In the genomic region with DNA sequence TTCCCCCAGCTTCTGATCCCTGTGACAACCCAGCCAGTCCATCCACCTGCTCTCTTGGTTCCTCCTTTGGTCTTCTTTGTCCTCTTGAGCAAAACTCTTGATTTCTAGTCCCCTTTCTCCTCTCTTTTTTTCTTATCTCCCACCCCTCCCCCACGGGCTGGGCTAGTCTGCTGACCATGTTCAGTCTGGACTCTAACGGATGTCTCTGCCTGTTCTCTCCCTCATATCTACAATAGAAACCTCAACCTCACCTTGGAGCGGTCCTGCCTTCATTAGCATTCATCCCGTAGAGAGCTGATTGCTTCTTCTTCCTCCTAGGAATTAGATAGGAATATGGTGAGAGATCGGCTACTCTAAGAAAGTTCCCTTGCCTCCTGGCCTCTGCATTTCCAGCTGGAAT, we compare ENCODE assay signal across 17 mouse cellular contexts. TPM values are rescaled to one million over a fixed set of nuclear protein-coding genes. Genes with fewer than 3 reads are reported as not detected.
DNase-seq lines count a peak whose midpoint lies in the region; ATAC-seq and TF ChIP-seq lines count a peak whose summit lies in the region.
"Had no signal": no experiment of that assay in that cellular context is flagged by ENCODE, and none has a peak within 500 bp of the region (broad histone marks: within the 10 kb centered on the region; RNA-seq: fewer than 3 reads in every experiment).

No protein-coding gene starts in this region.

- peaks cover 23% of the 10 kb centered on the region for H3K4me1 ChIP-seq in heart, embryonic 11.5 days (ENCODE audit: control insufficient read depth, insufficient read depth, low read length)
- peaks cover 12% of the 10 kb centered on the region for H3K4me1 ChIP-seq in intestine, embryonic 14.5 days (replicated peaks; ENCODE audit: control insufficient read depth, insufficient read depth, low read length)
- H3K4me1 ChIP-seq in intestine, postnatal 0 days (replicated peaks; ENCODE audit: control insufficient read depth, insufficient read depth, low read length), result no peaks in the 10 kb centered on the region; the same call in 1 of the 2 replicates
- H3K4me1 ChIP-seq in lung, embryonic 15.5 days, result peaks cover 22% of the 10 kb centered on the region
- H3K4me1 ChIP-seq in stomach, embryonic 15.5 days, result peaks cover 15% of the 10 kb centered on the region
- no peaks in the 10 kb centered on the region for H3K4me1 ChIP-seq in midbrain, embryonic 11.5 days (ENCODE audit: control insufficient read depth, insufficient read depth, low read length)
- H3K4me1 ChIP-seq: hindbrain, embryonic 13.5 days had no signal

- H3K4me2 ChIP-seq in heart, embryonic 11.5 days, result peak overlapping the region; percentile 44
- no peak overlapping the region for H3K4me2 ChIP-seq in intestine, embryonic 14.5 days (ENCODE audit: low read length)
- no peak overlapping the region for H3K4me2 ChIP-seq in intestine, postnatal 0 days (replicated peaks; ENCODE audit: low read depth)
- peak overlapping the region; percentile 44 for H3K4me2 ChIP-seq in lung, embryonic 15.5 days
- peak overlapping the region; percentile 37; the same call in 1 of the 2 replicates for H3K4me2 ChIP-seq in stomach, embryonic 15.5 days
- H3K4me2 ChIP-seq in midbrain, embryonic 11.5 days, result no peak overlapping the region
- H3K4me2 ChIP-seq: hindbrain, embryonic 13.5 days; liver, embryonic 12.5 days had no signal

- H3K9me3 ChIP-seq in heart, embryonic 11.5 days (replicated peaks; ENCODE audit: control insufficient read depth, low read length), result no peaks in the 10 kb centered on the region
- H3K9me3 ChIP-seq in intestine, embryonic 14.5 days (ENCODE audit: control insufficient read depth, low read length), result no peaks in the 10 kb centered on the region
- no peaks in the 10 kb centered on the region for H3K9me3 ChIP-seq in intestine, postnatal 0 days (ENCODE audit: control insufficient read depth)
- no peaks in the 10 kb centered on the region for H3K9me3 ChIP-seq in lung, embryonic 15.5 days
- no peaks in the 10 kb centered on the region for H3K9me3 ChIP-seq in stomach, embryonic 15.5 days
- no peaks in the 10 kb centered on the region for H3K9me3 ChIP-seq in midbrain, embryonic 11.5 days (ENCODE audit: control insufficient read depth, low read length)
- H3K9me3 ChIP-seq: G1E; hindbrain, embryonic 13.5 days; liver, embryonic 12.5 days had no signal

- no peak overlapping the region for H3K9ac ChIP-seq in heart, embryonic 11.5 days (ENCODE audit: low read depth, low read length)
- H3K9ac ChIP-seq in intestine, embryonic 14.5 days (ENCODE audit: low read length), result no peak overlapping the region
- no peak overlapping the region for H3K9ac ChIP-seq in intestine, postnatal 0 days (ENCODE audit: low read depth, low read length)
- H3K9ac ChIP-seq in lung, embryonic 15.5 days, result no peak overlapping the region; the same call in 1 of the 2 replicates
- H3K9ac ChIP-seq in stomach, embryonic 15.5 days, result no peak overlapping the region
- H3K9ac ChIP-seq in midbrain, embryonic 11.5 days (ENCODE audit: low read length), result no peak overlapping the region
- H3K9ac ChIP-seq: hindbrain, embryonic 13.5 days; liver, embryonic 12.5 days had no signal

- no peaks in the 10 kb centered on the region for H3K36me3 ChIP-seq in heart, embryonic 11.5 days (ENCODE audit: control insufficient read depth, insufficient read depth, low read length)
- H3K36me3 ChIP-seq in intestine, embryonic 14.5 days (ENCODE audit: control insufficient read depth, insufficient read depth, low read length), result no peaks in the 10 kb centered on the region
- no peaks in the 10 kb centered on the region for H3K36me3 ChIP-seq in intestine, postnatal 0 days (ENCODE audit: control insufficient read depth, insufficient read depth)
- H3K36me3 ChIP-seq in lung, embryonic 15.5 days, result no peaks in the 10 kb centered on the region
- H3K36me3 ChIP-seq in stomach, embryonic 15.5 days, result no peaks in the 10 kb centered on the region
- no peaks in the 10 kb centered on the region for H3K36me3 ChIP-seq in midbrain, embryonic 11.5 days (ENCODE audit: control insufficient read depth, insufficient read depth, low read length)
- H3K36me3 ChIP-seq: G1E; hindbrain, embryonic 13.5 days; liver, embryonic 12.5 days had no signal

- no peak for TF ChIP-seq CTCF in intestine, postnatal 0 days (IDR thresholded peaks at IDR 0.05; ENCODE audit: low read depth)

- 0 out of 2 replicates have a peak overlapping the region, but pooled peaks have one; percentile 30 for H3K27ac ChIP-seq in heart, embryonic 11.5 days (ENCODE audit: low read depth, low read length)
- H3K27ac ChIP-seq in intestine, embryonic 14.5 days (ENCODE audit: low read depth), result peak overlapping the region; percentile 10; the same call in 1 of the 2 replicates
- H3K27ac ChIP-seq in intestine, postnatal 0 days (ENCODE audit: low read depth, low read length), result no peak overlapping the region
- H3K27ac ChIP-seq in lung, embryonic 15.5 days, result peak overlapping the region; percentile 75
- peak overlapping the region; percentile 66 for H3K27ac ChIP-seq in stomach, embryonic 15.5 days
- H3K27ac ChIP-seq in midbrain, embryonic 11.5 days (ENCODE audit: low read depth, low read length), result no peak overlapping the region
- H3K27ac ChIP-seq: hindbrain, embryonic 13.5 days; liver, embryonic 12.5 days had no signal

- no peak for DNase-seq in heart, adult 8-10 months (ENCODE audit: low spot score)
- no peak for DNase-seq in intestine, embryonic 14.5 days (ENCODE audit: low spot score)
- no peak for DNase-seq in lung, postnatal 36 days
- DNase-seq in midbrain, embryonic 11.5 days (ENCODE audit: low spot score, missing footprints), result no peak
- DNase-seq: cerebellum, adult 9-11 months had no signal

- no peaks in the 10 kb centered on the region for H3K27me3 ChIP-seq in heart, embryonic 11.5 days (ENCODE audit: control insufficient read depth, insufficient read depth, low read length)
- no peaks in the 10 kb centered on the region for H3K27me3 ChIP-seq in intestine, embryonic 14.5 days (replicated peaks; ENCODE audit: control insufficient read depth, insufficient read depth, low read length)
- H3K27me3 ChIP-seq in intestine, postnatal 0 days (replicated peaks; ENCODE audit: control insufficient read depth, insufficient read depth, low read length), result no peaks in the 10 kb centered on the region
- H3K27me3 ChIP-seq in lung, embryonic 15.5 days, result no peaks in the 10 kb centered on the region
- no peaks in the 10 kb centered on the region for H3K27me3 ChIP-seq in stomach, embryonic 15.5 days (replicated peaks)
- H3K27me3 ChIP-seq in midbrain, embryonic 11.5 days (ENCODE audit: control insufficient read depth, insufficient read depth, low read length), result no peaks in the 10 kb centered on the region
- H3K27me3 ChIP-seq: hindbrain, embryonic 13.5 days had no signal

- peak; percentile 61; the same call in 1 of the 2 replicates for ATAC-seq in heart, embryonic 11.5 days (replicated peaks; ENCODE audit: insufficient number of reproducible peaks, low FRiP score, low TSS enrichment)
- ATAC-seq in intestine, embryonic 14.5 days (replicated peaks; ENCODE audit: low FRiP score, low TSS enrichment, low read depth), result no peak
- ATAC-seq in intestine, postnatal 0 days, result no peak
- no peak for ATAC-seq in lung, embryonic 15.5 days (ENCODE audit: borderline replicate concordance, extremely low read depth, low FRiP score, low TSS enrichment)
- no peak for ATAC-seq in stomach, embryonic 15.5 days (ENCODE audit: insufficient read depth, low FRiP score, low read depth)
- no peak for ATAC-seq in midbrain, embryonic 11.5 days (ENCODE audit: low FRiP score)
- ATAC-seq: activated CD4-positive, CD25-positive, alpha-beta regulatory T cell, adult 4 months; inflammation-experienced regulatory T-cells, adult 6 months; liver, embryonic 12.5 days; midbrain, embryonic 16.5 days had no signal

- no peak overlapping the region for H3K4me3 ChIP-seq in heart, embryonic 11.5 days (ENCODE audit: low read depth, low read length)
- H3K4me3 ChIP-seq in intestine, embryonic 14.5 days (ENCODE audit: low read depth, low read length), result no peak overlapping the region
- no peak overlapping the region for H3K4me3 ChIP-seq in intestine, postnatal 0 days (ENCODE audit: low read depth, low read length)
- no peak overlapping the region for H3K4me3 ChIP-seq in lung, embryonic 15.5 days
- H3K4me3 ChIP-seq in stomach, embryonic 15.5 days (replicated peaks), result no peak overlapping the region
- no peak overlapping the region for H3K4me3 ChIP-seq in midbrain, embryonic 11.5 days (ENCODE audit: low read depth, low read length)
- H3K4me3 ChIP-seq: hindbrain, embryonic 13.5 days; liver, embryonic 12.5 days had no signal

- WGBS in heart, embryonic 11.5 days (ENCODE audit: insufficient replicate concordance), result 35% methylated on average over 5 of the region's 5 CpGs
- 57% methylated on average over 5 of the region's 5 CpGs for WGBS in intestine, embryonic 14.5 days
- WGBS in intestine, postnatal 0 days, result 48% methylated on average over 5 of the region's 5 CpGs
- 14% methylated on average over 5 of the region's 5 CpGs for WGBS in lung, embryonic 15.5 days
- WGBS in stomach, embryonic 15.5 days, result 44% methylated on average over 5 of the region's 5 CpGs
- WGBS in midbrain, embryonic 11.5 days, result 84% methylated on average over 5 of the region's 5 CpGs

RNA-seq across cellular contexts. Expression of gene Adamts17, which starts 8.7 kb away (rescaled TPM):
- polyA plus RNA-seq in heart, embryonic 11.5 days (2014; fragmentation: Nextera tagmentation; extraction: Ambion mirVana), result 2.8 and 4.4 TPM in 2 replicates
- total RNA-seq in heart, adult 8-10 months (2022), result 1 to 10 TPM in 1 of 4 experiments, under 1 TPM in 3; 0.52 to 1.4 (median 0.63) TPM
- polyA plus RNA-seq in intestine, embryonic 14.5 days (2014; fragmentation: Nextera tagmentation; extraction: Ambion mirVana), result 4.5 and 6.7 TPM in 2 replicates
- 1.6 and 1.8 TPM in 2 replicates for polyA plus RNA-seq in intestine, postnatal 0 days (2015; fragmentation: Nextera tagmentation; extraction: Ambion mirVana)
- polyA plus RNA-seq in lung, embryonic 15.5 days (2015; fragmentation: Nextera tagmentation; extraction: Ambion mirVana), result 10.0 and 13.2 TPM in 2 replicates
- polyA plus RNA-seq in stomach, embryonic 15.5 days (2015; fragmentation: Nextera tagmentation; extraction: Ambion mirVana), result 5.2 and 5.6 TPM in 2 replicates
- polyA plus RNA-seq in midbrain, embryonic 11.5 days (2014; fragmentation: Nextera tagmentation; extraction: Ambion mirVana), result 0.54 and 0.96 TPM in 2 replicates
- total RNA-seq: megakaryocyte-erythroid progenitor cell, adult 5-6 weeks; neutrophil, adult 5-6 weeks had no signal
- polyA plus RNA-seq: G1E had no signal

Comparison
In these comparisons a context has a peak if more than half of its experiments do, and no peak if none do; other contexts are left out.
1. H3K27ac ChIP-seq: peak in heart, embryonic 11.5 days (single experiment), intestine, embryonic 14.5 days (single experiment), lung, embryonic 15.5 days (single experiment) and stomach, embryonic 15.5 days (single experiment); none in intestine, postnatal 0 days (single experiment) and midbrain, embryonic 11.5 days (single experiment).
2. H3K4me2 ChIP-seq: peak in heart, embryonic 11.5 days (single experiment), lung, embryonic 15.5 days (single experiment) and stomach, embryonic 15.5 days (single experiment); none in intestine, embryonic 14.5 days (single experiment), intestine, postnatal 0 days (single experiment) and midbrain, embryonic 11.5 days (single experiment).